Mouse (Mus musculus) stomach, embryonic 15.5 days (tissue): ENCODE measurements around the gene Pdcl2. TPM values are rescaled to one million over a fixed set of nuclear protein-coding genes. Genes with fewer than 3 reads are reported as not detected.
A peak's percentile ranks its signal among the peaks of the same experiment; 100 is the strongest.

Experiments used
- ATAC-seq: fragments of 200-750 bp; cut with Nextera tagmentation; 2 replicates; pipeline ENCODE4 v1.8.0; 2017; ENCODE audit warnings: low read depth, moderate number of reproducible peaks, moderate TSS enrichment; ENCODE audit not compliant: insufficient read depth, low FRiP score
- H3K27ac ChIP-seq: fragments of 300-500 bp; sonication (generic); 2 replicates; pipeline ENCODE4 v1.5.1; 2015; ENCODE audit warnings: mild to moderate bottlenecking, inconsistent platforms
- H3K27me3 ChIP-seq: fragments of 300-500 bp; sonication (generic); replicated peaks from 2 replicates; pipeline ENCODE4 v1.6.1; 2015; ENCODE audit warnings: inconsistent platforms
- H3K36me3 ChIP-seq: fragments of 300-500 bp; sonication (generic); 2 replicates; pipeline ENCODE4 v1.6.1; 2015; ENCODE audit warnings: inconsistent platforms
- H3K4me1 ChIP-seq: fragments of 300-500 bp; sonication (generic); 2 replicates; pipeline ENCODE4 v1.6.1; 2015; ENCODE audit warnings: inconsistent platforms
- H3K4me2 ChIP-seq: fragments of 300-500 bp; sonication (generic); 2 replicates; pipeline ENCODE4 v1.6.1; 2015; ENCODE audit warnings: mild to moderate bottlenecking, inconsistent platforms
- H3K4me3 ChIP-seq: fragments of 300-500 bp; sonication (generic); replicated peaks from 2 replicates; pipeline ENCODE4 v1.5.1; 2015; ENCODE audit warnings: inconsistent platforms
- H3K9ac ChIP-seq: fragments of 300-500 bp; sonication (generic); 2 replicates; pipeline ENCODE4 v1.6.1; 2015; ENCODE audit warnings: inconsistent platforms
- H3K9me3 ChIP-seq: fragments of 300-500 bp; sonication (generic); 2 replicates; pipeline ENCODE4 v1.6.1; 2016; ENCODE audit warnings: inconsistent platforms
- WGBS: fragments of 180-500 bp; shearing (Covaris S2); methylation state at CpG from one replicate; pipeline ENCODE4 v1.1.7; 2015; 5-methylcytosine and 5-hydroxymethylcytosine counted together
- polyA plus RNA-seq: library from polyadenylated mRNA; unstranded; fragments of >200 nt; fragmentation: Nextera tagmentation; extraction: Ambion mirVana; gene quantifications from 2 replicates; pipeline ENCODE4 v1.2.1, GENCODE M21; 2015

Gene Pdcl2
- polyA plus RNA-seq, result not detected in 2 replicates

GRCm38 (mm10) chr5:76330953-76331352, at the start of gene Pdcl2:
Gene Pdcl2, minus strand, starts transcription at chr5:76331156.
- WGBS, result 88% methylated on average over 7 of the region's 7 CpGs
- no peak for ATAC-seq
- H3K27me3 ChIP-seq, result no peaks in the 10 kb centered on the region

GRCm38 (mm10) chr5:76379216-76379615, 48.3 kb upstream of the Pdcl2 start:
- H3K9ac ChIP-seq, result no peak overlapping the region
- no peaks in the 10 kb centered on the region for H3K9me3 ChIP-seq
- H3K4me3 ChIP-seq, result no peak overlapping the region
- H3K36me3 ChIP-seq, result no peaks in the 10 kb centered on the region
- no peak overlapping the region for H3K27ac ChIP-seq
- H3K27me3 ChIP-seq, result no peaks in the 10 kb centered on the region
- no peaks in the 10 kb centered on the region for H3K4me1 ChIP-seq
- no peak for ATAC-seq
- H3K4me2 ChIP-seq, result no peak overlapping the region
- WGBS, result 41% methylated on average over 3 of the region's 3 CpGs

More at GRCm38 (mm10) chr5:76330953-76331352, at the start of gene Pdcl2:
- Histone ChIP-seq H3K9me3 (no peaks in the 10 kb centered on the region), H3K27ac (no peak within 1 kb of the TSS), H3K4me1 (no peaks in the 10 kb centered on the region), H3K9ac (no peak within 1 kb of the TSS), H3K36me3 (no peaks in the 10 kb centered on the region), H3K4me3 (no peak within 1 kb of the TSS), H3K4me2 (no peak within 1 kb of the TSS)

- Histone ChIP-seq H3K9me3 (no peaks in the 10 kb centered on the region), H3K9ac (no peak overlapping the region), H3K4me1 (no peaks in the 10 kb centered on the region), H3K27me3 (peaks cover 3% of the 10 kb centered on the region; the same call in 1 of the 2 replicates), H3K4me3 (no peak overlapping the region), H3K4me2 (no peak overlapping the region), H3K27ac (peak overlapping the region; percentile 36; the same call in 1 of the 2 replicates), H3K36me3 (no peaks in the 10 kb centered on the region)
- WGBS, result 59% methylated on average over 8 of the region's 8 CpGs
- ATAC-seq, result no peak
Observed at GRCm38 (mm10) chr5:76369215-76369840, 38.4 kb upstream of the Pdcl2 start.

- Histone ChIP-seq H3K4me2 (no peak overlapping the region), H3K27ac (no peak overlapping the region), H3K27me3 (peaks cover 11% of the 10 kb centered on the region), H3K9ac (no peak overlapping the region), H3K4me1 (peaks cover 12% of the 10 kb centered on the region; the same call in 1 of the 2 replicates), H3K4me3 (no peak overlapping the region), H3K36me3 (no peaks in the 10 kb centered on the region), H3K9me3 (no peaks in the 10 kb centered on the region)
- WGBS, result 32% methylated on average over 5 of the region's 5 CpGs
- ATAC-seq, result peak; percentile 68
Observed at GRCm38 (mm10) chr5:76365406-76365805, 34.5 kb upstream of the Pdcl2 start.

GRCm38 (mm10) chr5:76363453-76364104, 32.6 kb upstream of the Pdcl2 start, which contains the start of gene Nmu:
Gene Nmu, minus strand, starts transcription at chr5:76363788.
- Histone ChIP-seq H3K36me3 (no peaks in the 10 kb centered on the region), H3K27me3 (peaks cover 11% of the 10 kb centered on the region), H3K27ac (no peak within 1 kb of the TSS), H3K9ac (no peak within 1 kb of the TSS), H3K4me2 (peak within 1 kb of the TSS; percentile 65), H3K4me1 (peaks cover 12% of the 10 kb centered on the region; the same call in 1 of the 2 replicates), H3K9me3 (no peaks in the 10 kb centered on the region), H3K4me3 (peak within 1 kb of the TSS; percentile 32)
- WGBS, result 8% methylated on average over 29 of the region's 35 CpGs
- ATAC-seq, result no peak

GRCm38 (mm10) chr5:76360786-76361185, 29.8 kb upstream of the Pdcl2 start:
- H3K4me2 ChIP-seq, result no peak overlapping the region
- H3K27me3 ChIP-seq, result peaks cover 11% of the 10 kb centered on the region
- no peaks in the 10 kb centered on the region for H3K9me3 ChIP-seq
- H3K9ac ChIP-seq, result no peak overlapping the region
- no peak overlapping the region for H3K27ac ChIP-seq
- 75% methylated on average over 4 of the region's 4 CpGs for WGBS
- no peak for ATAC-seq
- no peaks in the 10 kb centered on the region for H3K36me3 ChIP-seq
- H3K4me1 ChIP-seq, result peaks cover 12% of the 10 kb centered on the region; the same call in 1 of the 2 replicates
- H3K4me3 ChIP-seq, result no peak overlapping the region

- ATAC-seq, result no peak
- Histone ChIP-seq H3K4me2 (no peak overlapping the region), H3K9ac (no peak overlapping the region), H3K4me3 (no peak overlapping the region), H3K36me3 (no peaks in the 10 kb centered on the region), H3K27me3 (peaks cover 11% of the 10 kb centered on the region), H3K4me1 (peaks cover 12% of the 10 kb centered on the region; the same call in 1 of the 2 replicates), H3K9me3 (no peaks in the 10 kb centered on the region), H3K27ac (no peak overlapping the region)
- 68% methylated on average over 1 of the region's 1 CpGs for WGBS
Observed at GRCm38 (mm10) chr5:76360057-76360456, 29.1 kb upstream of the Pdcl2 start.

- Histone ChIP-seq H3K4me1 (no peaks in the 10 kb centered on the region), H3K27ac (no peak overlapping the region), H3K9me3 (no peaks in the 10 kb centered on the region), H3K4me2 (no peak overlapping the region), H3K27me3 (no peaks in the 10 kb centered on the region), H3K36me3 (no peaks in the 10 kb centered on the region), H3K9ac (no peak overlapping the region), H3K4me3 (no peak overlapping the region)
- 56% methylated on average over 7 of the region's 7 CpGs for WGBS
- no peak for ATAC-seq
Observed at GRCm38 (mm10) chr5:76351953-76352611, 21.1 kb upstream of the Pdcl2 start.

- H3K36me3 ChIP-seq, result no peaks in the 10 kb centered on the region
- WGBS, result 85% methylated on average over 5 of the region's 5 CpGs
- no peaks in the 10 kb centered on the region for H3K27me3 ChIP-seq
- no peak overlapping the region for H3K27ac ChIP-seq
- no peak overlapping the region for H3K4me3 ChIP-seq
- no peaks in the 10 kb centered on the region for H3K9me3 ChIP-seq
- no peak overlapping the region for H3K4me2 ChIP-seq
- no peak for ATAC-seq
- no peak overlapping the region for H3K9ac ChIP-seq
- no peaks in the 10 kb centered on the region for H3K4me1 ChIP-seq
Observed at GRCm38 (mm10) chr5:76351537-76351936, 20.6 kb upstream of the Pdcl2 start.

GRCm38 (mm10) chr5:76346137-76346536, 15.2 kb upstream of the Pdcl2 start:
- no peak overlapping the region for H3K27ac ChIP-seq
- no peaks in the 10 kb centered on the region for H3K4me1 ChIP-seq
- no peak overlapping the region for H3K4me2 ChIP-seq
- WGBS, result 55% methylated on average over 2 of the region's 2 CpGs
- peak; percentile 56; the same call in 1 of the 2 replicates for ATAC-seq
- H3K4me3 ChIP-seq, result no peak overlapping the region
- H3K27me3 ChIP-seq, result no peaks in the 10 kb centered on the region
- no peaks in the 10 kb centered on the region for H3K36me3 ChIP-seq
- no peaks in the 10 kb centered on the region for H3K9me3 ChIP-seq
- H3K9ac ChIP-seq, result no peak overlapping the region

- WGBS, result 29% methylated on average over 2 of the region's 2 CpGs
- ATAC-seq, result no peak
- Histone ChIP-seq H3K36me3 (no peaks in the 10 kb centered on the region), H3K27me3 (no peaks in the 10 kb centered on the region), H3K9me3 (no peaks in the 10 kb centered on the region), H3K4me3 (no peak overlapping the region), H3K9ac (no peak overlapping the region), H3K4me1 (no peaks in the 10 kb centered on the region), H3K27ac (no peak overlapping the region), H3K4me2 (no peak overlapping the region)
Observed at GRCm38 (mm10) chr5:76340931-76341330, 10.0 kb upstream of the Pdcl2 start.

GRCm38 (mm10) chr5:76337100-76337499, 6.1 kb upstream of the Pdcl2 start:
- no peak overlapping the region for H3K9ac ChIP-seq
- no peaks in the 10 kb centered on the region for H3K9me3 ChIP-seq
- H3K4me1 ChIP-seq, result no peaks in the 10 kb centered on the region
- H3K27me3 ChIP-seq, result no peaks in the 10 kb centered on the region
- H3K4me3 ChIP-seq, result no peak overlapping the region
- ATAC-seq, result no peak
- H3K4me2 ChIP-seq, result no peak overlapping the region
- no peak overlapping the region for H3K27ac ChIP-seq
- H3K36me3 ChIP-seq, result no peaks in the 10 kb centered on the region
- WGBS, result 78% methylated on average over 8 of the region's 8 CpGs
